Mouse (Mus musculus): Measurements from ENCODE around the gene Myzap.

DNA sequence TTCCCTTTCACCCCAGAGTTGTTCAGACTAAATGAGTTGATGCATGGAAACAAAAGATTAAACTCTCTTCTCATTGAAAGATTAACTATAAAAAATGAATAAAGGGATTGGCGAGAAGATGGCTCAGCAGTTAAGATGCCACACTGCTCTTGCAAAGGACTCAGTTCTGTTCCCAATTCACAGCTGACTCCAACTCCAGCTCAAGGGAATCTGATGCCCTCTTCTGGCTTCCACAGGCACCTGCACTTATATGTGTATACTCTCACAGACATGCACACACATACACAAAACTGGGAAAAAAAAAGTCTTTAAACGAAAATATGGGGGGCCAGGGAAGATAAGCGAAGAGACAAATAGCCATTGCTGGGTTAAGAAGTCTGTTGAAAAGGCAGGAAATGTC lies 115.6 kb downstream of the Myzap start:
- TF ChIP-seq CTCF (conservative IDR thresholded peaks at IDR 0.05; ENCODE audit: insufficient read depth, insufficient read length, low read depth, low read length) (no peak), POLR2A (IDR thresholded peaks at IDR 0.05; ENCODE audit: low read depth, low read length) (no peak)
